In genomic region chr10:127675859-127676398, GRCm38 (mm10) we compare ENCODE assay signal across 8 mouse cellular contexts. TPM values are rescaled to one million over a fixed set of nuclear protein-coding genes. Genes with fewer than 3 reads are reported as not detected.
DNase-seq lines count a peak whose midpoint lies in the region; ATAC-seq and TF ChIP-seq lines count a peak whose summit lies in the region.

No protein-coding gene starts in this region.

- no peak for TF ChIP-seq CTCF in spleen, adult 2 months (IDR thresholded peaks at IDR 0.05; ENCODE audit: extremely low read depth, insufficient read depth, insufficient read length, insufficient replicate concordance)

- WGBS in spleen, adult 2 months = 45% methylated on average over 5 of the region's 5 CpGs
- WGBS in limb, embryonic 15.5 days = 48% methylated on average over 5 of the region's 5 CpGs

- no peaks in the 10 kb centered on the region for H3K9me3 ChIP-seq in limb, embryonic 15.5 days

- H3K27me3 ChIP-seq in spleen, adult 2 months (ENCODE audit: control insufficient read depth, insufficient read depth, low read length) = no peaks in the 10 kb centered on the region
- no peaks in the 10 kb centered on the region for H3K27me3 ChIP-seq in limb, embryonic 15.5 days

- peaks cover 4% of the 10 kb centered on the region for H3K4me1 ChIP-seq in spleen, adult 2 months (ENCODE audit: control insufficient read depth, insufficient read depth, insufficient read length)
- H3K4me1 ChIP-seq in limb, embryonic 15.5 days = peaks cover 17% of the 10 kb centered on the region

- no peak for ATAC-seq in cerebellum, adult (ENCODE audit: insufficient number of reproducible peaks, low FRiP score, low TSS enrichment)
- ATAC-seq in limb, embryonic 15.5 days (ENCODE audit: insufficient number of reproducible peaks, low FRiP score, low TSS enrichment, low read depth) = no peak

- peak overlapping the region; percentile 62 for H3K4me3 ChIP-seq in spleen, adult 2 months (ENCODE audit: extremely low read depth, insufficient read depth, insufficient read length)
- peak overlapping the region; percentile 75 for H3K4me3 ChIP-seq in limb, embryonic 15.5 days

- H3K27ac ChIP-seq in spleen, adult 2 months (ENCODE audit: insufficient read depth, low read length) = no peak overlapping the region
- H3K27ac ChIP-seq in limb, embryonic 15.5 days = peak overlapping the region; percentile 86

- no peak overlapping the region for H3K9ac ChIP-seq in limb, embryonic 15.5 days

- no peak for TF ChIP-seq POLR2A in spleen, adult 2 months (IDR thresholded peaks at IDR 0.05; ENCODE audit: low read depth, low read length)

- peak overlapping the region; percentile 79 for H3K4me2 ChIP-seq in limb, embryonic 15.5 days

- no peaks in the 10 kb centered on the region for H3K36me3 ChIP-seq in spleen, adult 2 months (ENCODE audit: control insufficient read depth, insufficient read depth, low read length)
- H3K36me3 ChIP-seq in limb, embryonic 15.5 days = no peaks in the 10 kb centered on the region

- peak; percentile 35 for DNase-seq in cerebellum, adult 11-12 months
- no peak for DNase-seq in spleen, adult 2 months (ENCODE audit: low read depth in 1 of 2, low spot score in 2 of 2)
- no peak for DNase-seq in spleen, postnatal 10 days (ENCODE audit: low spot score in 2 of 2)
- DNase-seq in T-cell, adult 2 months (ENCODE audit: low spot score) = no peak
- DNase-seq in thymus, postnatal 0 days (ENCODE audit: low spot score) = no peak
- no peak for DNase-seq in cerebellum, adult 11 months

RNA-seq across cellular contexts. Expression of gene Nab2, which starts 7.6 kb away (rescaled TPM):
- polyA plus RNA-seq in spleen, adult 2 months (2012; rRNA removed) = 30.6 and 32.7 TPM in 2 replicates
- polyA plus RNA-seq in limb, embryonic 15.5 days (2015; fragmentation: Nextera tagmentation; extraction: Ambion mirVana) = 23.7 and 24.4 TPM in 2 replicates
- 9.2 and 10.0 TPM in 2 replicates for polyA plus RNA-seq in thymus, postnatal 0 days (2015; fragmentation: Nextera tagmentation; extraction: Ambion mirVana)

RNA-seq across cellular contexts. Expression of gene Nemp1, which starts 9.2 kb away (rescaled TPM):
- polyA plus RNA-seq in spleen, adult 2 months (2012; rRNA removed) = 3.2 and 3.5 TPM in 2 replicates
- polyA plus RNA-seq in limb, embryonic 15.5 days (2015; fragmentation: Nextera tagmentation; extraction: Ambion mirVana) = 8.3 and 8.5 TPM in 2 replicates
- 10.6 and 10.9 TPM in 2 replicates for polyA plus RNA-seq in thymus, postnatal 0 days (2015; fragmentation: Nextera tagmentation; extraction: Ambion mirVana)

RNA-seq across cellular contexts. Expression of gene Myo1a, which starts 29.0 kb away (rescaled TPM):
- polyA plus RNA-seq in spleen, adult 2 months (2012; rRNA removed) = 0.13 and 0.21 TPM in 2 replicates
- polyA plus RNA-seq in limb, embryonic 15.5 days (2015; fragmentation: Nextera tagmentation; extraction: Ambion mirVana) = 0.24 and 0.37 TPM in 2 replicates
- 0.62 and 0.68 TPM in 2 replicates for polyA plus RNA-seq in thymus, postnatal 0 days (2015; fragmentation: Nextera tagmentation; extraction: Ambion mirVana)

RNA-seq across cellular contexts. Expression of gene Stat6, which starts 33.1 kb away (rescaled TPM):
- 120 and 126 TPM in 2 replicates for polyA plus RNA-seq in spleen, adult 2 months (2012; rRNA removed)
- 36.7 and 38.9 TPM in 2 replicates for polyA plus RNA-seq in limb, embryonic 15.5 days (2015; fragmentation: Nextera tagmentation; extraction: Ambion mirVana)
- 38.4 and 47.9 TPM in 2 replicates for polyA plus RNA-seq in thymus, postnatal 0 days (2015; fragmentation: Nextera tagmentation; extraction: Ambion mirVana)

RNA-seq across cellular contexts. Expression of gene Tac2, which starts 48.3 kb away (rescaled TPM):
- 1.9 and 4.1 TPM in 2 replicates for polyA plus RNA-seq in spleen, adult 2 months (2012; rRNA removed)
- polyA plus RNA-seq in limb, embryonic 15.5 days (2015; fragmentation: Nextera tagmentation; extraction: Ambion mirVana) = 0.31 and 0.53 TPM in 2 replicates
- 3.1 and 3.9 TPM in 2 replicates for polyA plus RNA-seq in thymus, postnatal 0 days (2015; fragmentation: Nextera tagmentation; extraction: Ambion mirVana)
